Mouse (Mus musculus): ENCODE measurements around the gene Fam78b. TPM values are rescaled to one million over a fixed set of nuclear protein-coding genes. Genes with fewer than 3 reads are reported as not detected.

Gene Fam78b
- polyA plus RNA-seq, 1 experiment: 0.41 TPM

DNA sequence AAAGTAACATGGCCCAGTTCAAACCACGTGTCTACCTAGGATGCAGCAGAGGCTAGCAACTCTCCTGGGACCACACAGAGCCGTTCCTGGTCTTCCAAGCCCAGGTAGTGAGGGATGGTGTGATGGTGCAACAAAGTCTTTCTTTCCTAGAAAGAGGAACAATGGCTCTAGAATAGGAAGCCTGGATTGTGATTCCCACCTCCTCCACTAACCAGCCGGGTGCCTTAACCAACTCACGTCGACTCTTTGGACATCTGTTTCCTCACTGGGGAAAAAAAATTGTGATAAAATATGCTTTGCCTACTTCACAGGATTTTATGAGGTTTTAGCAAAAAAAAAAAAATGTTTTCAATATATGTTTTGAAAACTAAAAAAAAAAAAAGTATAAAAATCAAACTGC, 134.5 kb downstream of the Fam78b start:
- WGBS: 80% methylated on average over 5 of the region's 5 CpGs
- no peak for DNase-seq (ENCODE audit: low read depth, low spot score)
